Mouse (Mus musculus) testis, postnatal 14 days (tissue): ENCODE measurements around the gene Lrch1.

Source experiments
- DNase-seq: peaks from one replicate; pipeline ENCODE4 v3.0.0; 2021; ENCODE audit warnings: low spot score

Gene Lrch1

DNA sequence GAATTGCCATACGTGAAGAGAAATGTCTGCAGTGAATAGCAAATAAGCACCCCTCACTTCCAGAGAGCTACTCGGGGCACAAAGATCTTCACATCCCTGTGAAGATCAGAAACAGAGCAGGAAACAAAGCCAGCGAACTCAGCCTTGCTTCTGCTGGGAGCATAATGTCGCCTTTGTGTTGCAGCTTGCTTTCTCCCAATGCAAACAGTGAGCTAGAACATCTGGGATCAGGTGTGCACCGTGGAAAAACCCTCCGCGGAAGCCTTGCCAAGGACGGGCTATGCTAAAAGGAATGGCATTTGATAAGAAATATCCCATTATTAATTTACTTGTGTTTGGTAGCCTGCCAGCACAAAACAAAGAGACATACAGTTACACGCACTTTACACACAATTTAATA lies 95.8 kb downstream of the Lrch1 start:
- DNase-seq = no peak

DNA sequence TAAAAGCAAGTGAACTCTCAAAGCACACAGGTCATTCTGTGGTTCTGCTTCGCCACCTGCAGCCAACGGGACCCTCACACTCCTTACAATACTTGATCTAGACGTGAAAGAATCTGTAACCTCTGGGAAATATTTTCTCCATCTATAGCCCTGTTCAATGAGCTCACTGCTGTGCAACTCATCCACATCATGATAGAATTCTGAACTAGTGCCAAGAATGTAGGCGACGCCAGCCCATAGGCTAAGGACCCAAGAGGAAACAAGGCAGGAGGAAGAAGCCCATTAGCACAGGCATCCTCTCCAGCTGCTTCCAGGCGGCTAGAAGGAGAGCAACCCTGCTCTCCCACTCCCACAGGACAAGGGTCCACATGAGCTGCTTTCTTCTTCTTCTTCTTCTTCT lies 98.7 kb downstream of the Lrch1 start:
- DNase-seq = no peak

DNA sequence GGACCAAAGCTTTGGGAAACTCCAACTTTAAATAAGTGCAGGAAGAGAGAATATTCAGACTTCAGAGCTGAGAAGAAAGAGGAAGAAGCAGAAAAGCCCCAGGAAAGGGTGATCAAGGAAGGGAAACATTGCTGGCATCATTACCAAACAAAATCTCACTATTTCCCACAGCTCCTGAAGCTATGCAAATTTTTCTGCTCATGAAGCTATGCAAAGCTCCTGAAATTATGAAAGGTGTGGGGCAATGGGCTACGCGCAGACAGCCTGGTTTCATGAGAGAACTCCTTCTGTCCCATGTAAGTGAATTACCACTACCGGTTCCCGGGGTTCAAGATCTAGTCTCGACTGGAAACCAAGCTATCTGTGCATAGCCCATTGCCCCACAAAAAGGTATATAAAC lies 99.5 kb downstream of the Lrch1 start:
- DNase-seq = no peak

GRCm38 (mm10) chr14:74847311-74848133 lies 100.2 kb downstream of the Lrch1 start:
- no peak for DNase-seq

DNA sequence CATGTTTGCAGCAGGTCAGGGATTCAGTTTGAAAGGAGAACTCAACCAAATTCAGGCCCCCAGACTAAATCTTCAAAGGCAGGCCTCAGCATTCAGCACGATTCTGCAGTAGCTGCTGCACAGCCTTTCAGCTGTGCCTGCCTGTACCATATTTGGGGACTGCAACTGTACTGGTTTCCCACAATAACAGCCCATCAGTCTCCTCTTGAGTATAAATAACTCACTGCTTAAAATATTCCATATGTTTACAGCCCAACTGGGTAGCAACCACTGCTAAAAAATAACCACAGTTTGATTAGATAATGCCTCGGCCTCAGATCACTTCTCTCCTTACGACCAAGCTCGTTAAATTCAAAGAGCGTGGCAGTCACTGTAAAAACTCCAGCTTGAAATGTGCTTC lies 101.0 kb downstream of the Lrch1 start:
- DNase-seq = no peak

- no peak for DNase-seq
Observed at GRCm38 (mm10) chr14:74845661-74846274, 101.9 kb downstream of the Lrch1 start.

- DNase-seq = no peak
Observed at GRCm38 (mm10) chr14:74841708-74842107, 106.0 kb downstream of the Lrch1 start.

DNA sequence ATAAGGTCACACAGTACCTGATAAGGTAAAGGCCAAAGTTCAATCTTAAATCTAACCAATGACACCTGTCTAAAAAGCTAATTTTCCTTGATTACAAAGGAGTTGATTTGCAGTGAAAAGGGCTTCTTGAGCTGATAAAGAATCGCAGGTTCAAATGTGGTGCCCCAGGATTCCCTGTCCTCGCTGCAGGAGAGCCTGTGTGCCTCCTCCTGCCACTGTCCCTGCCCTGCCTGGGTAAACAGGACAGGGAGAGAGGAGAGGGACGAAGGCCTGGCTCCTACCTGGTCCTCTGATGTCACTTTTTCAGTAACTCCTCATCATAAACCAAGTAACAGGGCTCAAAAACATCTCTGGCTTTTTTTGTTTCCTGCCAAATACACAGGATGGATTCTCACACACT lies 106.4 kb downstream of the Lrch1 start:
- no peak for DNase-seq

GRCm38 (mm10) chr14:74840820-74841219 lies 106.9 kb downstream of the Lrch1 start:
- no peak for DNase-seq

DNA sequence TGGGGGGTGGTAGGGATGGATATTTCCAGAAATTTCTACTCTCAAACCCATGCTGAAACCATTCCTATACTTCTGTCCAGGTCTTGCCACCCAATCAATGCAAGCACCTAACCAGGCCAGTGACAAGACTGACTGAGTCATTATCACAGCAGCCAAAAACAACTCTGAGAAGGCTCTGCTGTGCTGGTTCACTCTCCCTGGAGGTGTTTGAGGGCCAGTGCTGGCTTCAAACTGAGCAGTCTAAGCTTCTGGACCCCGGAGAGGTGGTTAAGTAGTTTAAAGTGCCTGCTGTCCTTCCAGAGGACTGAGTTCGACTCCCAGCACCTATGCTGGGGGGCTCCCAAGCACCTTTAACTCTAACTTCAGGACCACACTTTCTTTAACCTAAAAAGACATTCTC lies 107.3 kb downstream of the Lrch1 start:
- no peak for DNase-seq

DNA sequence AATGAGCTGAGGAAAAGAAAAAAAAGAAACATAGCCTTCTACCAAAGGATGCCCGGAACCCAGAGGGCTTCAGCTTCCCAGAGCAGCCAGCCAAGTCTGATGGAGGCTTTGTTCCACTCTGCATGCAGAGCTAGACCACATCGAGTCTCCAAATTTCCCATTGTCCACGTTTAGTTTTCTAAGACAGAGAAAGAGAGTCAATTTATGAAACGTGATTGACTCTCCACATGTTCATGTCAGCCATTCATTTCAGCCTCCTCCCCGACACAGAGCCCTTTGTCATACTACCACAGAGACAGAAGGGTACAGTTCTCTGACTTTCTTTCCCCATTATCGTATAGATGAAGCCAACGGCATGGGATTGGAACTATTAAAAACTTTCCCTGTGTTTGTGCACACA lies 108.9 kb downstream of the Lrch1 start:
- no peak for DNase-seq

DNA sequence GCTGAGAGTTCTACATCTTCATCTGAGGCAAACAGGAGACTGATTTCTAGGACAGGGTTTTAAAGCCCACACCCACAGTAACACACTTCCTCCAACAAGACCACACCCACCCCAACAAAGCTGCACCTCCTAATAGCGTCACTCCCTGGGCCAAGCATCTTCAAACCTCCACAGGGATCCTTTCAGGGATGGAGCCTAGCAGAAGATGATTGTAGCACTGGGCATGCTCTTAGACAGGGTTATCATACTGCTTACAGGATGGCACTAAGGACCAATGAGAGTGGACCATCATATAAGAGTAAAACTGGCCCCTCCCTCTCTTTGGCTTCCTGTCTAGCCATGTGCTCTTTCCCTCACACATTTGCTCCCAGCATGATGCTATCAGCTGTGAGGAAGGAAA lies 112.7 kb downstream of the Lrch1 start:
- no peak for DNase-seq

DNA sequence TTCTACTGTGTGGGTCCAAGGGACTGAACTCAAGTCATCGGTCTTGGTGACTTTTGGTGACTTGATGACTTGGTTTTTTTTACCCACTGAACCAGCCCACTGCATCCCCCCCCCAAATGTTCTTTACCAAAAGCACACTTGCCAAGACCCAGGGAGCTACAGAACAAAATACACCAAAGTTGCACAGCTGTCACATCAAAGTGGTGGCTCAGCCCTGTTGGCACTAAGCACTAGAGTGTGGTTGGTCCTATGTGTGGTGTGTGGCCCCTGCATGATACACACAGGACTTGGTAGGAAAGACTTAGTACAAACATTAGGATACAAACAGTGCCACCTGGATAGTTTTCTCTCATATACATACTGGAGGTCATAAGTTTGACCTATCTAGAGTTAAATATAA lies 113.5 kb downstream of the Lrch1 start:
- DNase-seq = no peak

GRCm38 (mm10) chr14:74831653-74832052 lies 116.0 kb downstream of the Lrch1 start:
- DNase-seq = no peak

GRCm38 (mm10) chr14:74831050-74831449 lies 116.6 kb downstream of the Lrch1 start:
- no peak for DNase-seq

DNA sequence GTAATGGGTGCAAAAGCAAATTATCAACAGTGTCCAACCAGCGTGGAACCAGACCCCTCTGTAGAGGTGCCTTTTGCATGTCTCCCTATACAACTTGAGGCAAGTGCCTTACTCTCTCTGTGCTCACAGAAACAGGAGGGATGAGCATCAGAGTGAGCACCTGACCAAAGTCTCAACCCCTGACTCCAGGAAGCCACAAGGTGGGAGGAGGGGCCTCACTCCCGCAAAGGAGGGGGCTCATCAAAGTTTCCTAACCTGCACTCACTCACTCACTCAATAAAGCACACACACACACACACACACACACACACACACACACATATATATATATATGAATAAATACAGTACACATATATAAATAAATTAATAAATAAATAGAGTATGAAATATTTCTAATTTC lies 117.1 kb downstream of the Lrch1 start:
- DNase-seq = no peak

DNA sequence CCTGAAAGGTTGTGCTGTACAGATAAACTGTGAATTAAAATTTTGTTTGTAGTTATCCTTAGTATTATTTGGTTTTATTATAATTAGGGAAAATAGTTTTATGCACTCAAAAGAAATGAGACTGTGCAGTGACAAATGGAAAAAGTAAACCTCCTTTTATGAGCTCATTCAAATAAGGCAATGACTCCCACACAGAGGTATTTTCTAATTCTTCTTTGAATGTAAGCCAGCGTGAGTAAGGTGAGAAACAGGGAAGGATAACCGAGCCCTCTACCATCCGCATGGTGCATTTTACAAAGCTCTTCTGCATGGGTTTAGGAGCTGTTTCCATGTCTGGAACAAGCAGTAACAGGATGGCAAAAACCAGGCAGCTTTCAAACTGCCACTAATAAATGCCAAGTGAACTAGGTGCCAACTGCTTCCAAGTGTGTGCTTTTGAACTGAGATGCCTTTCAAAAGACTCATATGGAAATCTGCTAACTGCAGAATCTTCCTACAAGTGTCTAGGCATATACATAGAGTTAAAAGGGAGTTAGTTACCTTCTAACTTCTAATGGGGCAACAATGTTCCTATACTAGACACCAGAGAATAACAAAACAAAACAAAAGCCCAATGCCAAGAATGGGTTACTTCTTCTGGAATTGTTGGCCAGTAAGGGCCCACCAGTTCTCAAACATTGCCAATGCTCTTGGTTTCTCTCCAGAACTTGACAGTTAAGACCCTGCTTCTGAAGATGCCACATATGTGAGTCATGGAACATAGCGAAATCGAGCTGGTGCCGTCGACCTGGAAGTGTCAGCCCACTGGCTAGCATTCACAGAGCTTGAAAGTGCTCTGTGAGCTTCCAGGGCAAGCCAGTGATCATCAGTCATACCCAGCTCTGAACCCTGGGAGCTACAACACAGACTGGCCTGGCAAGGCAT lies 124.7 kb downstream of the Lrch1 start:
- no peak for DNase-seq

DNA sequence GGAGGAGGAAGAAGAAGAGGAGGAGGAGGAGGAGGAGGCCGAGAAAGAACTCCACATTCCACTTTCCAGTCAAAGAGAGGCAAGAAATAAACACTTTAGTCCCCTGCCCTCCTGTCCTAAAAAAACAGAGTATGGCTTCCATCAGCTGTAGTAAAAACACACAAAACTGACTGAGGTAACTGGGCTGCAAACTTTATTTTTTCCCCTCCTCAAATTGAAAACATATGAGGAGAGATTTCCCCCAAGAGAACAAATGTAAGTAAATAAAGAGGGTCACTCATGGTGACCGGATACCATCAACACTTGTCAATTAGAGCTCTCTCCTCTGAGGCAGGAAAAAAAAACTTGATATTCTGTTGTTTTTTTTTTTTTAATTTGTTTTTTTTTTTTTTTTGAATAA lies 125.6 kb downstream of the Lrch1 start:
- DNase-seq = no peak

DNA sequence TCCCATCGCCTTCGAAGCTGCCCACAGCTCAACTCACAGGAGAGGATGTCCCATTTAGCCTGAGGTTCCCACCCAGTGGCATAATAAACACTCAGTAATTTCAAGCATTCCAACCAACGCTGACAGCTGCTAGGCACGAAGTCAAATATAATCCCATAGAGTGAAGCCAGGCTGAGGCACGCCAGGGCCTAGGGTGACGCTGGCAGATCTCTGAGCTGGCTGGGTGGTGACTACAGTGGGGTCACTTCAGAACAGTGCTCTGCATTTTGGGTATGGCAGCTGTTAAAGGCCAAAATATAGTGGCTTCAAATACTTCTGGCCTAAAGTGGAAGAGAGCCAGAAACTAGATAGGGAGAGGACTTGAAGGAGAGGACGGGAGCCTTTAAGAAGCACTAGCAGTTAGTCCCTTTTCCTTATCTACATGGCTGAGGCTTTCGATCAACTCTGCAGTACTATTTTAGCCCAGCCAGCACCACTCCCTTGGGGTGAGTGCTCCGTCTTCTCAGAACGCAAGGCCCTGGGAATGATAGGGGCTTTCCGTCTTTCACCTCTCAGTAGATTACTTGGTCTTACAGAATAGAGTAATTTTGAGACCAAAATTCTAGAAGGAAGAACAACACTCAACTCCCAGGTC lies 127.4 kb downstream of the Lrch1 start:
- no peak for DNase-seq

DNA sequence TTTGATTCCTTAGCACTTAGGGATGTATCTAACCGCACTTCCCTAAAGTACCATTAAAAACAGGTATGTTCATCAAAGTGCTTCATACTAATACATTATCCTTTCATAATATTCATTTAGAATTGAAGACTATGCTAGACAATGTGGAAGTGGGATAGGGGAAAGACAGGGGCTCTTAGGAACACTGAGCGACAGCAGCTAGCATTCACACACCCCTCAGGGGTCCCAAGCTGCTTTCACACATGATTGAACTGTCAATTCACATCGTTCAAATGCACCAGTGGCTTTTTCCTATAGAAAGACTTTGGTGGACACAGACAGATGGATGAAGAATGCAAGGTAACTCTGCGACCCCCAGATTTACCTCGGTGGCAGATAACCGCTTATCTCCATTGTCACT lies 131.0 kb downstream of the Lrch1 start:
- no peak for DNase-seq

DNA sequence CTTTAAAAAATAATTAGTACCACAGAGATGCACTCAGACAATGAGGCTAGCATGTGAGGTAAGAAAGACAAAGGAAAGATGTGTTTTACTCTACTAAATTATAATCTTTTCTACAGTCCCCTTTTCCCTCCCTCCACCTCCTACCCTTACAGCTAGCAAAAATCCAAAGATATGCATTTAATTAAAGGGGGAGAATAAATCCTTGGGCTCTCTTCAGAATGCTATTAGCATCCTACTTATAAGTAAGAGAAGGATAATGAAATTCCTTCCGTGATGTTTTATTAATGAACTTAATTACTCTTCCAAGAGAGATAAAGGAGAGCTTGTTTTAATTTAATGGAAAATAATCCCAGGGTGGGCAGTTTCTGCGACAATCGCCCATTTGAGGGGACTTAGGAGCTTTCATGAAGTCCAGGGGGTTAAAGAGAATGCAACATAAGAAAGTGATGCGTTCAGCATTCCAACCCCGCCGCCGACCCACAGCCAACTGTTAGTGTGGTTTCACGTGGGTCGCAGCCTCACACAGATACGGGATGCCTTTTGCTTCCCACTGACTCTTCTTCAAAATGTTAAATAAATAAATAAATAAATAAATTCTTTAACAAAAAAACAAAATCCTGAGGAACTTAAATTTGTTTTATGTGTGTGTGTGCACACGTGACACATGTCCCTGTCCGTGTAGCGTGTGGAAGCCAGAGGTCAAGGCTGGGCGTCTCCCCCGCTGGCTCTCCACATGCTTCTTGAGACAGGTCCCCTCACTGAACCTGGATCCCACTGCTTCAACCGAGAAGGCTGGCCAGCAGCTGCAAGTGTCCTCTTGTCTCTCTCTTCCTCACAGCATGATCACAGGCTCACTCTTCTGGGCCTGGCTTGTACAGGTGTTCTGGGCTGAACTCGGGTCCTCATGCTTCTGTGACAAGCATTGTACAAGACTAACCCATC lies 132.6 kb downstream of the Lrch1 start:
- DNase-seq = no peak
